Mouse (Mus musculus) MEL (cell line): Measurements from ENCODE around the gene Gm37240.

Source experiments
- CHD1 ChIP-seq: IDR thresholded peaks from 2 replicates; pipeline ENCODE4 v1.6.1; 2012; ENCODE audit warnings: low read depth, mild to moderate bottlenecking, inconsistent platforms, low read length, improper control_type of control experiment
- CTCF ChIP-seq, 3 experiments: IDR thresholded peaks in 2 of 3; conservative IDR thresholded peaks in 1 of 3; 2 replicates each; pipeline ENCODE4 v1.5.1; 2011 to 2012; ENCODE audit warnings: low read length in 3 of 3, low read depth in 2 of 3, mild to moderate bottlenecking in 2 of 3, improper control_type of control experiment in 1 of 3, inconsistent platforms in 1 of 3, mixed read lengths in 1 of 3, moderate library complexity in 1 of 3; ENCODE audit not compliant: control insufficient read depth in 1 of 3, insufficient read depth in 1 of 3, poor library complexity in 1 of 3, severe bottlenecking in 1 of 3
- E2F4 ChIP-seq: IDR thresholded peaks from 2 replicates; pipeline ENCODE4 v1.6.1; 2011; ENCODE audit warnings: low read depth, low read length, improper control_type of control experiment, borderline replicate concordance
- GABPA ChIP-seq: IDR thresholded peaks from 2 replicates; pipeline ENCODE4 v1.6.1; 2012; ENCODE audit warnings: low read depth, mild to moderate bottlenecking, inconsistent platforms, low read length, improper control_type of control experiment, moderate library complexity
- HCFC1 ChIP-seq: IDR thresholded peaks from 2 replicates; pipeline ENCODE4 v1.6.1; 2012; ENCODE audit warnings: low read depth, mild to moderate bottlenecking, inconsistent platforms, low read length, improper control_type of control experiment, moderate library complexity
- MYC ChIP-seq: IDR thresholded peaks from 2 replicates; pipeline ENCODE4 v1.6.1; 2011; ENCODE audit warnings: low read depth, mild to moderate bottlenecking, low read length, improper control_type of control experiment, moderate library complexity
- NELFE ChIP-seq: IDR thresholded peaks from 2 replicates; pipeline ENCODE4 v1.6.1; 2011; ENCODE audit warnings: low read depth, low read length, improper control_type of control experiment
- POLR2A ChIP-seq, 2 experiments: IDR thresholded peaks; 2 replicates each; pipeline ENCODE4 v1.6.1; 2011 to 2012; ENCODE audit warnings: low read length in 2 of 2, mild to moderate bottlenecking in 2 of 2, control low read depth in 1 of 2, improper control_type of control experiment in 1 of 2, low read depth in 1 of 2, moderate library complexity in 1 of 2; ENCODE audit not compliant: control insufficient read depth in 1 of 2, insufficient read depth in 1 of 2, poor library complexity in 1 of 2
- POLR2AphosphoS2 ChIP-seq: IDR thresholded peaks from 2 replicates; pipeline ENCODE4 v1.6.1; 2011; ENCODE audit warnings: low read length, improper control_type of control experiment
- TBP ChIP-seq: IDR thresholded peaks from 2 replicates; pipeline ENCODE4 v1.8.0; 2011; ENCODE audit warnings: low read depth, low read length, improper control_type of control experiment
- TCF12 ChIP-seq: IDR thresholded peaks from 2 replicates; pipeline ENCODE4 v1.6.1; 2014; ENCODE audit warnings: low read depth, mild to moderate bottlenecking, inconsistent platforms, low read length, improper control_type of control experiment, moderate library complexity
- USF1 ChIP-seq: IDR thresholded peaks from 2 replicates; pipeline ENCODE4 v1.6.1; 2014; ENCODE audit warnings: low read depth, mild to moderate bottlenecking, inconsistent platforms, low read length, improper control_type of control experiment, moderate library complexity

GRCm38 (mm10) chr3:85332276-85332675 is 555.0 kb downstream of the Gm37240 start:
- TF ChIP-seq TCF12 = no peak
- no peak for TF ChIP-seq CHD1
- no peak for TF ChIP-seq CTCF (IDR thresholded peaks at IDR 0.05 in 2 of 3, conservative IDR thresholded peaks at IDR 0.05 in 1 of 3; ENCODE audit: control insufficient read depth in 1 of 3, insufficient read depth in 1 of 3, low read depth in 2 of 3, low read length in 3 of 3, poor library complexity in 1 of 3, severe bottlenecking in 1 of 3)
- no peak for TF ChIP-seq POLR2A (IDR thresholded peaks at IDR 0.05; ENCODE audit: control insufficient read depth in 1 of 2, insufficient read depth in 1 of 2, low read depth in 1 of 2, low read length in 2 of 2, poor library complexity in 1 of 2)
- no peak for TF ChIP-seq USF1
- no peak for TF ChIP-seq TBP
- TF ChIP-seq GABPA = no peak
- no peak for TF ChIP-seq POLR2AphosphoS2
- no peak for TF ChIP-seq HCFC1
- no peak for TF ChIP-seq MYC
- no peak for TF ChIP-seq NELFE
- TF ChIP-seq E2F4 = no peak
